Mouse (Mus musculus) c-Kit-positive CD71-positive TER-119-positive erythroid progenitor cells, embryonic 14.5 days (primary cell): ENCODE results near the gene Tmem110.

Source experiments
- DNase-seq: peaks from one replicate; pipeline ENCODE4 v3.0.0-alpha.2; 2013; ENCODE audit warnings: low spot score

The Tmem110 gene

GRCm38 (mm10) chr14:30825476-30826131 is at the start of gene Tmem110:
Tmem110 (plus strand) TSS chr14:30825590.
- DNase-seq, result peak; percentile 76

GRCm38 (mm10) chr14:30784614-30785013 is 40.8 kb upstream of the Tmem110 start:
- no peak for DNase-seq

DNA sequence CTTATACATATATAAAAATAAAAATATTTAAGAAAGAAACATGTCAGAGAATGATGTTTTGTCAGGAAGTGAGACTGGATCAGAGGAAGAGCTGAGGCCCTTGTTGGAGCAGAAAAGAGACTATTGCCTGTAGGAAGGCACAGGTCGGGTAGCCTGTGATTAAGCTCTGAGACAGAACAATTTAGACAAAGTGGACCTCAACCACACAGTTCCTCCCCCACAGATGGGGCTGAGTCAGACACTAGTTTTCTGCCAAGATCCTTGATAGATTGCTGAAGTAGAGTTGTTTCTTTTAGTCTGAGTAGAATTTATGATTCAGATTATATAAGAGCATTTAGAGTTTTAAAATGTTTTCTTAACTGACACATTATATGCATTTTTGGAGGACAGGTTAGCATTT is 35.9 kb upstream of the Tmem110 start:
- no peak for DNase-seq

DNA sequence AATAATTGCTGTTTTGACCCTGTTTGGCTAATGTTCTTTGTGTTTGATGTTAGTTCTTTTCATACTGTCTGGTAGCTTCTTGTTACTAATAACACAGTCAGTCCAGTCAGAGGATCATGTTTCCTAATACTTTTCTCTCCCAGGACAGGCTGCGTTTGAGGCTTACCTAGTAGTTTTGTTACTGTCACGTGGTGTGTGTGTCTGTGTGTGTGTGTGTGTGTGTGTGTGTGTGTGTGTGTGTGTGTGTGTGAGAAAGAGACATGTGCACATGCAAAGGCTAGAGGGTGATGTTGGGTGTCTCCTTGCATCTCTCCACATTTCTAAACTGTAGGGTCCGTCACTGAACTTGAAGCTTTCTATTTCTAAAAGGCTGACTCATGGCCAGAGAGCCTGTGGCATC is 32.5 kb upstream of the Tmem110 start:
- no peak for DNase-seq

- no peak for DNase-seq
These were observed 23.6 kb upstream of the Tmem110 start for GRCm38 (mm10) chr14:30801756-30802155.

DNA sequence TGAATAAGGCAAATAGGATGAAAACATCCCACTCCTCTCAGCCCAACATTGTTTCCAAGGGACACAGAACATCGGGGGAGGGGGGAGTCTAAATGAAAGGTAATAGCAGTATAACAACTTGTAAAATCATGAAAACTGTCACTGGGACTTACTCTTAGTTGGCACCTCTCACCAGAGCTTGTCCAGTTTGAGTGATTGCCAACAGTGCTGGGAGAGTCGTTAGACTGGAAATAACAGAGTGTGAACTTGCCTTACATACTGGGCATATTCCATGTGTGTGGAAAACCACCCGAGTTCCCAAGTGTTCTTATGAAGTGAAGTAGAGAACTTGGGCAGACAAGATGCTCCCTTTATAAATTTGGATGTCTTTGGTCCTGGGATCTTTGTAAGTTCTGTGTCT is 4.3 kb upstream of the Tmem110 start:
- no peak for DNase-seq

GRCm38 (mm10) chr14:30824456-30824995 is 864 bp upstream of the Tmem110 start:
- DNase-seq, result no peak

DNA sequence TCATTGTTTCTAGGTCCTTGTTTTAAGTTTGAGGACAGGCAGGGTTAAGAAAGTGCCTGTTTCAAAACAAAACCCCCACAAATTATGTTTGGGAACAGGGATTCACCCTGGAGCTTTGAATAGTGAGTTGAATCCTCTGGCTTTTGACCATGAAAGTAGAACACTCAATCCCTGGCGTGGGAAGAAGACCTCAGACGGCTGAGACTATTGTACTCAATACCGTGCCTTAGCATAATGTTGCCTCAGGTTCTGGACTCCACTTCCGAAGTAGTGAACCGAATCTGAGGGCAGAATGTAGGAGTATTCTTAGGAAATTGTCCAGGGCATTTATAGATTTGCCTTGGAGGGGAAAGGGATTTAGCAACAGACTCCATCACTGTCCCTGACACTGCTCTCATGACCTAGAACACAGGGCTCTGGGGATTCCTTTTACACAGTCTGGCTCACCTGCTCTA is 342 bp upstream of the Tmem110 start:
- no peak for DNase-seq

- DNase-seq, result no peak
These were observed 1.1 kb downstream of the Tmem110 start for GRCm38 (mm10) chr14:30826174-30827140.

DNA sequence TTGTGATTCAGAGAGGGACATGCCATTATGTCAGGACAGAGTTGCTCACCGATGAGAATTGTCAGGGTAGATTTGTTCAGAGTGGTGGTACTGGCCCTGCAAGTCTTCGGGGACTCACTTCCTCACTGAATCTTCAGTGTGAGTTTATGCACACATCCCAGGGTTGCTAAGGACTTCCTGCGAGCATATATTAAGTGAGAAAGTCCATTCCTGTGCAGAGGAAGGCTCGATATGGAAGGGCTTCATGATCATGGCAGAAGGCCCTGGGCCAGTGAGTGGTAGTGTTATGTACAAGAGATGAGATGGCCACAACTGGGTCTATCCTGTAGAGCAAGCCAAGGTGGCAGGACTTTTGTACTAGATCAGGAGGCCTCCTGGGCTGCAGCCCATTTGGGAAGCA is 2.1 kb downstream of the Tmem110 start:
- peak; percentile 7 for DNase-seq

- no peak for DNase-seq
These were observed 2.7 kb downstream of the Tmem110 start for GRCm38 (mm10) chr14:30828077-30828476.

DNA sequence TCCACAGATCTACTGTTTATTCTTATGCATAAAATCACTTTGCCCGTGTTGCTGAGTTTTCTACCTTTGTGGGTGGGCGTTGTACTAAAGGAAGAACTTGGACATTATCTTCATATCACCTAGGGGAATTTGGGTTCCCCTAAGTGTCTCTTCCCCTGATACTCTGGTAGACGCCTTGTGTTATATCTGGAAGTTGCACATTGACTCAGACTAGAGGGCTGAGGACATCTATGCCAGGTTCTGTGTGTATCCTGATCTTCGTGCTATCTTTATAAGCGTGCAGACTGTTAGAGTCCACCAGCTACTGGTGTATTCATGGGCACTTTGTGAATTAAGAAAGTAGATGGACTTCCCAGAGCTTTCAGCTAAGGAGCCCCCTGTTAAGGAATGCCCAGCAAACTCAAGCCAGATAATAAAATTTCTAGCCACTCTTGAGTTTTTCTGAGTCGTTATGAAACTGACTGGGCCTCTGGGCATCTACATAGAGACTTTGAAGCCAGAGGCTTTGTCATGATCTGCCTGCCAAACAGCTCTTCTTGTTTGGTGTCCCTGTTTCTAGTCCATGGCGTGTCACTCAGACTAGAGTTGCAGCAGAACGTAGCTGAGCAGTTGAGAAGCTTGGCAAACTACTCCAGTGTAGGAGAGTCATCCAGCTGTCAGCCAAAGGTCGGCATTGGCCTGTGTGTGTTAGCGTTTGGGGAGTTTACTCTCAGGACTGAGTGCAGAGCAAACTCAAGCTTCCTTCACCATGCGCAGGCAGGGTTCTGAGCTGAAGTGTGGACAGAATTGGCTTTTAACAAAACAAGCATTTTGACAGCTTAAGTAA is 3.5 kb downstream of the Tmem110 start:
- peak; percentile 71 for DNase-seq

GRCm38 (mm10) chr14:30837416-30837996 is 12.1 kb downstream of the Tmem110 start:
- DNase-seq, result no peak

DNA sequence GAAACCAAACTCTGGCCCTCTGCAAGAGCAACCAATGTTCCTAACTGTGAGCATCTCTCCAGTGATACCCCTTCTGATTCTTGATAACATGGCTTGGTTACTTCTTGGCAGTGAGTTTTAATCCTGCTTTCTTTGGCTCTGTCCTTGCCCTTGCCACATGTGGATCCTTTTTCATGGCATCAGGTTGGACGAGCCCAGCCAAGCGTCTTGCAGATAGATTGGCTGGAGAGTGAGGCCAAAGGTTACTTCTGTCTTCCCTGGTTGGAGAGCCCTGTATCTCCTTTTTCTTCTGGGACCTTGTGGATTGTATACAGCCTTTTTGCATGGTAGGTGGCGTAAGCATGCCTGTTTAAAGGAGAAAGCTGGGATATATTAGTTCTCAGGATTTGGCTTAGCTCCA is 18.3 kb downstream of the Tmem110 start:
- DNase-seq, result no peak

GRCm38 (mm10) chr14:30850504-30850903 is 25.1 kb downstream of the Tmem110 start:
- DNase-seq, result no peak

DNA sequence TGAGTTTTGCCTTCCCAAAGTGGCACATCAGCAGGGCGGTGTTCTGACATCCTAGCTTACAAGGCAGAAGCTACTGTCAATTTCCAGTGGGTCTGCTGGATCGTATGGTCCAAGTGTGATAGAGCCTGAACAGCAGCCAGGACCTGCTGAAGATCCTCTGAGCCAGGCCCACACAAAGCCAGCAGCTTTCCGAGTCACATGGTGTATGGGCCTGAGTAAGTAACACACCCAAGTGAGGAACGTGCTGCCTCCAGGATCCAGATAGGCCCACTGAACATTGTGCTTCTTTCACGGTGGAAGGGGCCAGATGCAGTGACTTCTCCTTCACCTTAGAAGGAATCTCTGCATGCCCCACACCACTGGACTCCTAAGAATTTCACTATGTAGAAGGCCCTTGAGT is 26.9 kb downstream of the Tmem110 start:
- DNase-seq, result no peak

- no peak for DNase-seq
These were observed 29.9 kb downstream of the Tmem110 start for GRCm38 (mm10) chr14:30855316-30855715.

- DNase-seq, result no peak
These were observed 31.6 kb downstream of the Tmem110 start for GRCm38 (mm10) chr14:30856885-30857507.

DNA sequence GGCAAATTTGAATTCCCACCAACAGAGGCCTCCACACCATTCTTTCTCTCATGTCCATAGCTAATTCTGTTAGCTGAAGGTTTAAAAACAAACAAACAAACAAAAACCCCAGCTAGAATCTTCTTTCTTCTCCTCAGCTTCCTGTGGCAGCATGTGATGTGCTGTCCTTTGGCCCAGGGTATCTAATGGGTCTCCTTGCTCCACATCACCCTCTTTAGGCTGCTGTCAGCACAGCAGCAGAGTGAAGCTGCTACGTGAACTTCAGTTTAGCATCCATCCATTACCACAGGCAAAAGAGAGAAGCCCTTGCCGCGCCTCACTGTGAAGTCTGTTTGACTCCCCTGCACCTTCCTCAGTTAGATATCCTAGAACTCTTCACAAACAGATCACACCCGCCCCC is 32.6 kb downstream of the Tmem110 start:
- DNase-seq, result no peak

DNA sequence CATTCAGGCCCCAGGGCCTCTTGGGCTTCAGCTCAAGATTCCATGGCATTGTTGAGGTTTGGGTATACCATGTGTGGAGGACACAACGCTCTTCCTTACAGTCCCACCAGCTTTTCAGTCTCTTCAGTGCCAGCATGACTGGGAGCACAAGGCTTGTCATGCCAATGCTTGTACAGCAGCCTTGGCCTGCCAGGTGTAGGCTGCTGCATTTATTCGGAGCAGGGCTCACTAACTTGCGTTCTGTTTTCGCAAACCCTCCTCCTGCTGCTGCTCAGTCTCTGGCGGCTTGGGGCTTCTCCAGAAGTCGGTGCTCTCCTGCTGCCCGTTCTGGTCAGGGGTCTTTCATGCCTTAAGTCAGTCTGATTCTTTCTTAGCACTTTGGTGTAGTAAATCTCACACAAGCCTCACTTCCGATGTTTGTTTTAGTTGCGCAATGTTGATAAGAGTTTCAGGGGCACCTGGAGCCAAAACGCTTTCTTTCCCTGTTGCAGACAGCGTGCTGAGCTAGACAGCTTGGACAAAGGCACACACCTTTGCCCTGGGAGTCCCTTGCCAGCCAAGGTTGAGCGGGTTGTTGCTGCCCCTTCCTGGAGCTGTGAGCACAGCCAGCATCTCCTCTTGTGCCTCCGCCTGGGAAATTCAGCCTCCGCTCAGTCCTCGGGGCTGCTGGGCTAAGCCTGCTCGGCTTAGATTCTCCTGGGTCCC is 36.2 kb downstream of the Tmem110 start:
- DNase-seq, result no peak

DNA sequence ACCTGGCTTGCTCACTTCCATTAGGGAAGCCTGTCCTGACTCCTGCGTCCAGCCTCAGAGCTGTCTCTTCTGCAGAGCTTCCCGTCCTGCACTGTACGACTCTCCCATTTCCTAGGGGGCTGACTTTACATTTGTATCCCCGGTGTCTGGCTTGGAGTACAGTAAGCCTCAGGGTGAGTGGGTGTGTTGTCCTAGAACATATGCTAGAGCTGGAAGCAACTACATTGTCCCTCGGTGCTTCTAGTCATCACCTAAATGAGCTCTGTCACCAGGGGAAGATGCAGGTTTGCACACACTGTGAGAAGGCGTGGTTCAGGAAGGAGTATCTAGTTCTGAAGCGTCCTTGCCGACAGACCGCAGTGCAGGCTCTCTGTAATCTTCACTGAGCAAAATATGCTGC is 37.0 kb downstream of the Tmem110 start:
- DNase-seq, result no peak
